Mouse (Mus musculus) right cerebral cortex, postnatal 4 days (tissue): ENCODE results near the gene Pias1.

Experiments
- DNase-seq: peaks from one replicate; pipeline ENCODE4 v3.0.0-alpha.2; 2022

Gene Pias1

DNA sequence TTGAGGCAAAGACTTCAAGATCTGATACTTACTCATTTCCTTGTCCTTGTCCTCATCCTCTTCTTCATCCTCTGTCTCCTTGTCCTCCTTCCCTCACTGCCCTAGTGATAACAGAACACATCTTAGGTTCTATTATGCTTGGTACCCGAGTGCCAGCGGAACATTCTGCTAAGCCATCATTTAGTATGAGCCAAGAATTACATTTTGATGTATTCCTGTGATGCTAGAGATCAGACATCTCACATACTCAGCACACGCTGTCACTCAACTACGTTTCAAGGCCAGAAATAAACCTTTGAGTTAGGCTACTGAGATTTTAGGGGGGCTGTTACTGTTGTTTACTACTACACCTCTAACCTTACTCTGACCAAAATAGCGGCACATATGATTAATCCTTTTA lies at the start of gene Pias1:
TSS of gene Pias1 (minus strand) at position 101 of the 400 bp plus-strand sequence.
- DNase-seq = no peak

DNA sequence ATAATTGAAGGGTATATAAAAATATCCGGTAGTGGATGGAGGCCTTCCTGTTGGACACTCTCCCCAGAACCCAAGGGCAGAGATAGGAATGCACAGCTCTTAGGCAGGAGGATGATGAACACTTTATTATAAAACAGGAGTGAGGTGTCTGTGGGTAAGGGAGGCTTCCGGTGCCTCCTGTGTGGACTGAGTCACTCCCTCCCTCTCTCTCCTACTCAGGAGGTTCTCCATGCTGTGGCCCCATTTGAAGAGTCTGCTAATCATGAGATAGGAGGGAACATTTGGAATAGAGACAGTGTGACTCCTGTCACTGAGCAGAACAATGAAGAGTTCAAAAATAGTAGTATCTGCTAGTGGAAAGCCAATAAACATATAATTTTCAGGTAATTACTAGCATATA lies 47.7 kb upstream of the Pias1 start:
- DNase-seq = no peak

- DNase-seq = peak; percentile 19
These were observed 43.5 kb upstream of the Pias1 start for GRCm38 (mm10) chr9:63031011-63031782.

DNA sequence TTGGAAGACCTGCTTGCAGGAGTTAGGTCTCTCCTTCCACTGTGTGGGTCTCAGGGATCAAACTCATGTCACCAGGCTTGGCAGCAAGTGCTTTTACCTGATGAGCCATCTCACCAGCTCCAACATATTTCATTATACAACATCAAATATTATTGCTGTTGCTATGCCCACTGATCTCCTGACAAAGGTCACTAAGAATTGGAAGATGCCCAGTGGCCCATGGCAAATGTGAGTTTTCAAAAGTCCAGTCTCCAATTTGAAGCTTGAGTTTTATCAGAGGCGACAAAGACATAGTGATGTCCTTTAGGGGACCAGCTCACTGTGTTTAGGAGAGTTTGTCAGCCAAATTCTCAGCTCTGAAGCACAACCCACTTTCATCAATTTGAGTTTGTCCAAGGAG lies 34.8 kb upstream of the Pias1 start:
- no peak for DNase-seq

DNA sequence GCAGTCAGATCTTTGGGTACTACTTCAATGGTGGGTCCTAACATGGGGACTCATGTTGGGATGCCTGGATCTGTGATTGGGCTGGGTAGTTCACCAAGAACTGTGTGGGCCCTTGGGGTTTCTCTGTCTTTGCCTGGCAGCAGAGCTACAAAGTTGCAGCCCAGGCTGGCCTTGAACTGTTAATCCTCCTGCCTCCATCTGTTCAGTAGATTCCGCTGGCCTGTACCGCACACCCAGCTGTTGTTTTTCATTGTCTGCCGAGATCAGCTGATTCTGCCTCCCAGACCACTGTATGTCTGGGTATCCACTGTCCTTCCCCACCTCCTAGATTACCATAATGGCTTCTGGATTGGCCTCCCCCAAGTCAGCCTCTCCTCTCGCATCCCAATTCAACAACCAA lies 19.6 kb upstream of the Pias1 start:
- no peak for DNase-seq

GRCm38 (mm10) chr9:63006081-63006820 lies 18.5 kb upstream of the Pias1 start:
- no peak for DNase-seq

GRCm38 (mm10) chr9:62998561-62998960 lies 10.8 kb upstream of the Pias1 start:
- DNase-seq = no peak

DNA sequence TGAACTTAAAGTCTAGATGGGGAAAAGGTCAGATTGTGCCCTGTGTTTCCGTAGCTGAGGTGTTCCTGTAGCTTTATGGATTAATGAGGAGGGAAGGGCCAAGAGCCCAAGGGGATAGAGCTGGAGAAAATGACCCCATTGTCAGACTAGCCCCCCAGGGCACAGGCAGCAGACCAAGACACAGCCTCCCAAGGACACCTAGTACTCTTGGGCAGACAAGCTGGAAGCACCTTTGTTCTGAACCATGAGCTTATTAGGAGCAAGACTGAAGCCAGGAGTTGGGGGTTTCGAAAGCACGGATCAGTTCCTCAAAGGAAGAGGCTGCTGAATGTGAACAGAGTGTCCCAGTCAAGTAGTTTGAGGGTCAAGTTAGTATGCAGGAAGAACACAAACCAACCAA lies 9.9 kb upstream of the Pias1 start:
- no peak for DNase-seq

- DNase-seq = no peak
These were observed 7.5 kb upstream of the Pias1 start for GRCm38 (mm10) chr9:62995186-62995585.

- no peak for DNase-seq
These were observed 2.4 kb upstream of the Pias1 start for GRCm38 (mm10) chr9:62990134-62990533.

DNA sequence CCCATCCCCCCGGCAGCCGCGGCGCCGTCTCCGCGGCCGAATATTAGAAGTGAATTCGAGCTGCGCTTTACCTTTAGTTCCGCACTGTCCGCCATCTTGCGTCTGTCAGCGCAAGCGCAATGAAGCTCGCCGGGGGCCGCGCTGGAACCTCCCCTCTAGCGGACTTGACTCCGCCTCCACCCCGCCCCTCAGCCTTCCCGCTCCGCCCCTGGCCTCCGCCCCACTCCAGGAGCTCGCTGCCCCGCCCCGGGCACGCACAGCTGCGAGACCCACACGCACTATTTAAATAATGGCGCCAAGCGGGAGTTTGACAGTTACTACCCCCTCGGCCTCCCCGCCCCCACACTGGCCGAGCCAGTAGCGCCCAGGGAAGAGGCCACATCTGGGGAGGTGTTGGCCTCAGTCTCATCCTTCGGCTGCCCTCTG lies 6.9 kb downstream of the Pias1 start:
- peak; percentile 97 for DNase-seq

DNA sequence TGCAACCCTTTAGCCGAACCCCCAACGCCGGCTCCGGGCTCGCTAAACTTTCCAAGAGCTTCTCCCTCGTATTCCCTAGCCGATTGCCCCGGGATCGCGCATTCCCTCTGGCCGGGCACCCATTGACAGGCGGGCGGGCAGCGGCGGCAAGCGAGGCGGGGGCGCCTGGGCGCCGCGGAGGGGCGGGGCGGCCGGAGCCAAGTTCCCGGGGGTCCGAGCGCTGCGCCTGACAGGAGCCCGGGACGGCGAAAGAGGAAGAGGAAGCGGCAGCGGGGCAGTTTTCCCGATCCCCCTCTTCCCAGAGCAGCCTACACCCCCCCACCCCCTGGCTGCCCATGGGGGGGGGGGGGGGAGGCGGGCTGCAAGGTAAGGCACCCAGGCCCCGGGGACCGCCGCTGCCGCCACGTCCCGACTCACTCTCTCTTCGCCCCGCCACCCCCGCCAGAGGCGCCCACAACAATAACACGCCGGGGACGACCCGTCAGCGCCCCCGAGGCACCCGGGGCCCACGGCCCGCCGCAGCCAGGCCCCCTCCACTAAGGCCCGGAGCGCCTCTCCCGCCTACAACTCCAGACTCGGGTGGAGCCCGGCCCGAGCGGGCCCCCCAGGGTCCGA lies 7.5 kb downstream of the Pias1 start:
- DNase-seq = peak; percentile 39

- no peak for DNase-seq
These were observed 8.1 kb downstream of the Pias1 start for GRCm38 (mm10) chr9:62979461-62980161.

DNA sequence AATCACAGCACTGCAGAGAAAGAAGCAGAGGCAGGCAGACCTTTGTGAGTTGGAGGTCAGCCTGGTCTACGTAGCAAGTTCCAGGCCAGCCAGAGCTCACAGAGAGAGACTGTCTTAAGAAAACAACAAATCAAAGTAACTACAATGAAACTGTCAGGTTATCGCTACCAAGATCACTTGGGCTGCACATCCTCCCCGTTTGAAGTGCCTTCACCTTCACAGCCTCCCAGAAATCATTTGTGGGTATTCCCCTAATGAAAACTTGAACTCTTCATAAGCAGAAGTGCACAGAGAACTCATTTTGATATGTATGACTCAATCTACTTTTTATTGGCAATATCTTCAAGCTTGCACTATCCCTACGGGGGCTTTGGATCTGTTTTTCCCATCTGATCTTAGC lies 10.6 kb downstream of the Pias1 start:
- DNase-seq = no peak

DNA sequence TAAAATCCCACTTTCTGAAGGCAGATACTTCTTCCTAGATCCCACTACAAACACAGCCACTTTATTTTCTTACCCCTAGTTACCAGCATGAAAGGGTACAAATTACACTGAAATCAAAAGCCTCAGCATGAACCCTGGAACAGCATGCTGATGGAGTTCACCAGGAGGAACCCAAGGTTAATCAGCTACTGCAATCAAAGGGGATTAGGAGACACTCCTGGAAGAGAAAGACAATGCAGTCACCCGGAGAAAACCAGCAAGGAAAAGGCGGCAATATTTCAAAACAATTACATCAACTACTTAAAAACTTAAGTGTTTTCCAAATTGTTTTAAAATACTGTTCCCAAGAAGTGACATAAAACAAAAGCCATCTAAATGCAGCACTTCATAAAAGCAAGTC lies 11.9 kb downstream of the Pias1 start:
- no peak for DNase-seq

GRCm38 (mm10) chr9:62974439-62974838 lies 13.3 kb downstream of the Pias1 start:
- peak; percentile 21 for DNase-seq

DNA sequence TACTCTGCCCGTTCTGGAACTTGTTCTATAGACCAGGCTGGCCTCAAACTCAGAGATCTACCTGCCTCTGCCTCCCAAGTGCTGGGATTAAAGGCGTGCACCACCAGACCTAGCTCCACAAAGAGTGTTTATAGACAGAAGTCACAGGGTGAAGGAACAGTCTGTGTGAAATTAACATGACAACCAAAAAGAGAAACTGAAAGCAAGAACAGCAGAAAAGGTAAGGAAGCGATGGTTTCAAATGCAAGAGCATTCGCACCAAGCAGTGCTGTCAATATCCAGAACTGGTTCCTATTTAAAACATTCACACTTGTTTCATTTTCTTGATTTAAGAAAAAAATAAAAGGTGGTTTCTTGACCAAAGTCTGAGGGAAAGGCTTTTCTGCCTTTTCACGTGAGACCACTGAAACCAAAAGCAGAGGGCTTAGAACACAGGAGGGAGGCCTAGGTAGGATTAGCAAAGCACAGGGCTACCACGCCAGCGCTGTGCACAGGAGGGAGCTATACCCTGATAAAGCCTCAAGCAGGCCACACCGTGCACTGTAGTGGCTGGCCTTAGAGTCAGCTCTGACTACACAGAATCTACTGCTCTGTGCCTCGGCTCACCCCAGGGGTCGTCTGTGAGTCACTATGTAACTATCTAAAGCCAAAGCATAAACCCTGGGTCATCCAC lies 15.5 kb downstream of the Pias1 start:
- no peak for DNase-seq

GRCm38 (mm10) chr9:62970345-62970744 lies 17.4 kb downstream of the Pias1 start:
- DNase-seq = no peak

DNA sequence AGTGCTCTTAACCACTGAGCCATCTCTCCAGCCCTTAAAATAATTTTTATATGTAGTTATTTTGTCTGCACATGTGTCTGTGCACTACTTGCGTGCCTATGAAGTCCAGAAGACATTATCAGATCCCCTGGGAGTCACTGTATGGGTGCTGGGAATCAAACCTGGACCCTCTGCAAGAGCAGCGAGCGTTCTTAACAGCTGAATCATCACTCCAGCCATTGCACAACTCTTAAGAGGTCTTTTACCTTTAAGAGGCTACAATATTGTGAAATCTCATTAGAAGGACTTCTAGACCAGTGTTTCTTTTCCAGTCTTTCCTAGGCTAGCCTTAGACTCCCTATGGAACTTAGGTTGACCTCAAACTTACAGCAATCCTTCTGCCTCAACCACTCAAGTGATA lies 21.7 kb downstream of the Pias1 start:
- DNase-seq = no peak

DNA sequence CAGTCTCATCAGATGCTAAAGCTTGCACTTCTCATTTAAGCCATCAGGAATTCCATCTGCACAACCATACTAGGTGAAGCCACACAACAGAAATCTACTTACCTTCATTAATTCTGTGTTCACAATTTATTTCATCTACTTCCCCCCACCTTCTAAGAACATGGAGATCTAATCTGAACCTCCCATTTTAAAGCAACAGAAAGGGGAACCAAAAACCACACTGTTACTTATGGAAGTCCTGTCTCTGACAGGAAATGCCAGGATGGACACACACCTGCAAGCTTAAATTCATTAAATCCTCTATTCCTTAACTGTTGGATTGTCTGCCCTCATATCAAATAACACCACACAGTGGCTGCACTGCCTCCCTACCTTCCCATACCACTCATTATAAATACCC lies 35.0 kb downstream of the Pias1 start:
- no peak for DNase-seq

DNA sequence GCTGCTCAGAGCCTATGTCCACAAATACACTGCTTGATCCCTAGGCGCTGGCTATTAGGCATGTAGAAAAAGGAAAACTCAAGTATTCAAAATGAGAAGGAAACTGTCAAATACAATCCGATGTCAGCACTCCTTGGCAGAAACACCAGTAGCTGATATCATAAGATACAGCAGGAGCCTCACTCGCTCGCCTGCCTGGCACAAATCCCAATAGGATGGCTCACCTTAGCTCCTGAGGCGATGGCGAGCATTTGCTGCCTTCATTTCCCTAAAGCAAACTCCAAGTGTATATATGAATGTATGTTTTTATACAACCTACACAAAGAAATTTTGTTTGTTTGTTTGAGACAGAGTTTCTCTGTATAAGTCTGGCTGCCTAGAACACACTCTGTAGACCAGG lies 42.4 kb downstream of the Pias1 start:
- no peak for DNase-seq

- DNase-seq = no peak
These were observed 43.7 kb downstream of the Pias1 start for GRCm38 (mm10) chr9:62944063-62944462.

DNA sequence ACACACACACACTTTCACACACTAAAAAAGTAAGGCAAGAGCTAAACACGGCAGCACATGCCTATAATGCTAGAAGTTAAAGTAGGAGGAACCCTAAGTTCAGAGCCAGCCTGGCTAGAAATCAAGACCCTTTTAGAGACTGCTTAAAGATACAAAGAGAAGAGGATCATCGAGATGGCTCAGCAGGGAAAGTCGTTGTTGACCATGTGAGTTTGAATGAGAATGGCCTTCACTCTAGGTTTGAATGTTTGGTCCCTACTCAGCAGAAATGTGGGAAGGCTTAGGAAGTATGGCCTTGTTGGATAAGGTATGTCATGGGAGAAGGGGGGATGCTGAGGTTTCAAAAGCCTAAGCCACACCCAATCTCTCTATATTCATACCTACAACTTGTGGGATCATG lies 46.8 kb downstream of the Pias1 start:
- no peak for DNase-seq
